Mouse (Mus musculus) liver, adult 2 months (tissue): ENCODE results near the gene Hoxd13. TPM values are rescaled to one million over a fixed set of nuclear protein-coding genes. Genes with fewer than 3 reads are reported as not detected.

Experiments
- DNase-seq: peaks from one replicate; pipeline ENCODE4 v3.0.0-alpha.2; 2011; ENCODE audit warnings: low read depth, low spot score; ENCODE audit errors: extremely low read depth
- H3K27ac ChIP-seq: fragments of 200-500 bp; replicated peaks from 2 replicates; pipeline ENCODE4 v1.5.1; 2012; ENCODE audit warnings: low read depth, mild to moderate bottlenecking, control low read depth, inconsistent platforms, low read length; ENCODE audit not compliant: insufficient read depth
- H3K27me3 ChIP-seq: fragments of 200-500 bp; 2 replicates; pipeline ENCODE4 v1.6.1; 2012; ENCODE audit warnings: mild to moderate bottlenecking, moderate library complexity, low read length, inconsistent platforms; ENCODE audit not compliant: control insufficient read depth, insufficient read depth
- H3K36me3 ChIP-seq: fragments of 200-500 bp; 2 replicates; pipeline ENCODE4 v1.6.1; 2012; ENCODE audit warnings: low read length, inconsistent platforms; ENCODE audit not compliant: control insufficient read depth, insufficient read depth
- H3K4me1 ChIP-seq: fragments of 200-500 bp; 2 replicates; pipeline ENCODE4 v1.6.1; 2011; ENCODE audit warnings: low read length; ENCODE audit not compliant: control insufficient read depth, insufficient read depth
- H3K4me3 ChIP-seq: fragments of 200-500 bp; 2 replicates; pipeline ENCODE4 v1.5.1; 2011; ENCODE audit warnings: low read depth, mild to moderate bottlenecking, control low read depth, low read length, moderate library complexity; ENCODE audit not compliant: insufficient read depth
- H3K79me2 ChIP-seq: fragments of 200-500 bp; 2 replicates; pipeline ENCODE4 v1.6.1; 2012; ENCODE audit warnings: inconsistent platforms, mild to moderate bottlenecking, low read length, moderate library complexity; ENCODE audit not compliant: control insufficient read depth, insufficient read depth
- H3K9ac ChIP-seq: fragments of 200-500 bp; 2 replicates; pipeline ENCODE4 v1.6.1; 2012; ENCODE audit warnings: low read depth, mild to moderate bottlenecking, control low read depth, inconsistent platforms, low read length
- CTCF ChIP-seq: fragments of 200-500 bp; IDR thresholded peaks from 2 replicates; pipeline ENCODE4 v1.5.1; 2011; ENCODE audit warnings: low read depth, low read length, control low read depth
- POLR2A ChIP-seq: fragments of 200-500 bp; IDR thresholded peaks from 2 replicates; pipeline ENCODE4 v1.6.1; 2011; ENCODE audit warnings: low read length, control low read depth; ENCODE audit not compliant: insufficient read depth; ENCODE audit errors: extremely low read depth
- WGBS: fragments of 180-500 bp; shearing (Covaris S2); methylation state at CpG from one replicate; pipeline ENCODE4 v1.1.7; 2018; 5-methylcytosine and 5-hydroxymethylcytosine counted together
- polyA plus RNA-seq: library from polyadenylated mRNA; depleted of rRNA; stranded (reverse); fragments of >200 nt; gene quantifications from 2 replicates; pipeline ENCODE4 v1.2.3, GENCODE M21; 2012
- total RNA-seq: library from RNA; depleted of rRNA; stranded (reverse); fragments of >200 nt; gene quantifications from 2 replicates; pipeline ENCODE4 v1.2.3, GENCODE M21; 2014

Hoxd13 gene
- total and polyA plus RNA-seq, 2 experiments = not detected

GRCm38 (mm10) chr2:74659507-74660005 is 8.6 kb upstream of the Hoxd13 start, which contains the start of gene Evx2:
Gene Evx2 (minus strand): TSS chr2:74659557.
- no peak within 1 kb of the TSS for H3K9ac ChIP-seq
- no peak within 1 kb of the TSS for H3K4me3 ChIP-seq
- TF ChIP-seq CTCF = no peak
- no peak for TF ChIP-seq POLR2A
- 7% methylated on average over 28 of the region's 28 CpGs for WGBS
- DNase-seq = no peak
- no peaks in the 10 kb centered on the region for H3K4me1 ChIP-seq
- no peaks in the 10 kb centered on the region for H3K79me2 ChIP-seq
- H3K27me3 ChIP-seq = peaks cover 41% of the 10 kb centered on the region
- H3K36me3 ChIP-seq = no peaks in the 10 kb centered on the region
- no peak within 1 kb of the TSS for H3K27ac ChIP-seq

- no peak for DNase-seq
- no peak for TF ChIP-seq POLR2A
- no peak for TF ChIP-seq CTCF
- Histone ChIP-seq H3K79me2 (no peaks in the 10 kb centered on the region), H3K4me1 (no peaks in the 10 kb centered on the region), H3K36me3 (no peaks in the 10 kb centered on the region), H3K4me3 (no peak overlapping the region), H3K27me3 (peaks cover 33% of the 10 kb centered on the region), H3K27ac (no peak overlapping the region), H3K9ac (no peak overlapping the region)
- 9% methylated on average over 30 of the region's 30 CpGs for WGBS
These were observed 7.4 kb upstream of the Hoxd13 start for GRCm38 (mm10) chr2:74660421-74661375.

GRCm38 (mm10) chr2:74661685-74662084 is 6.4 kb upstream of the Hoxd13 start:
- no peaks in the 10 kb centered on the region for H3K36me3 ChIP-seq
- 6% methylated on average over 14 of the region's 14 CpGs for WGBS
- DNase-seq = no peak
- TF ChIP-seq CTCF (no peak), POLR2A (no peak)
- H3K27me3 ChIP-seq = peaks cover 31% of the 10 kb centered on the region
- no peak overlapping the region for H3K27ac ChIP-seq
- H3K4me1 ChIP-seq = no peaks in the 10 kb centered on the region
- no peaks in the 10 kb centered on the region for H3K79me2 ChIP-seq
- H3K4me3 ChIP-seq = no peak overlapping the region
- H3K9ac ChIP-seq = no peak overlapping the region

GRCm38 (mm10) chr2:74663291-74663925 is 4.7 kb upstream of the Hoxd13 start:
- TF ChIP-seq POLR2A (no peak), CTCF (peak; percentile 69)
- no peak overlapping the region for H3K4me3 ChIP-seq
- DNase-seq = no peak
- no peak overlapping the region for H3K27ac ChIP-seq
- WGBS = 6% methylated on average over 18 of the region's 18 CpGs
- peaks cover 38% of the 10 kb centered on the region for H3K27me3 ChIP-seq
- H3K36me3 ChIP-seq = no peaks in the 10 kb centered on the region
- H3K9ac ChIP-seq = no peak overlapping the region
- no peaks in the 10 kb centered on the region for H3K4me1 ChIP-seq
- H3K79me2 ChIP-seq = no peaks in the 10 kb centered on the region

GRCm38 (mm10) chr2:74666411-74666810 is 1.7 kb upstream of the Hoxd13 start:
- no peak for TF ChIP-seq CTCF
- no peaks in the 10 kb centered on the region for H3K79me2 ChIP-seq
- H3K36me3 ChIP-seq = no peaks in the 10 kb centered on the region
- H3K9ac ChIP-seq = no peak overlapping the region
- no peak for DNase-seq
- H3K27ac ChIP-seq = no peak overlapping the region
- no peaks in the 10 kb centered on the region for H3K4me1 ChIP-seq
- H3K4me3 ChIP-seq = no peak overlapping the region
- WGBS = 6% methylated on average over 7 of the region's 7 CpGs
- peaks cover 37% of the 10 kb centered on the region for H3K27me3 ChIP-seq
